Mouse (Mus musculus) MEL (cell line): ENCODE data around the gene H3f3a. TPM values are rescaled to one million over a fixed set of nuclear protein-coding genes. Genes with fewer than 3 reads are reported as not detected.

ENCODE experiments used
- DNase-seq: peaks from one replicate; pipeline ENCODE4 v3.0.0; 2011; ENCODE audit warnings: low read depth, low spot score
- H3K27ac ChIP-seq: 2 replicates; pipeline ENCODE4 v1.5.1; 2012; ENCODE audit warnings: low read depth, mild to moderate bottlenecking, control low read depth, low read length, moderate library complexity; ENCODE audit not compliant: control insufficient read depth
- H3K27me3 ChIP-seq, 2 experiments: fragments of 150-350 bp in 1 of 2; sonication (generic) in 1 of 2; 2 replicates each; pipeline ENCODE4 v1.6.1; 2012; ENCODE audit warnings: low read length in 2 of 2, mild to moderate bottlenecking in 2 of 2, improper control_type of control experiment in 1 of 2, moderate library complexity in 1 of 2; ENCODE audit not compliant: insufficient read depth in 2 of 2, control insufficient read depth in 1 of 2
- H3K36me3 ChIP-seq, 2 experiments: 2 replicates each; pipeline ENCODE4 v1.6.1; 2012 to 2014; ENCODE audit warnings: low read length in 2 of 2, improper control_type of control experiment in 1 of 2, inconsistent platforms in 1 of 2, mild to moderate bottlenecking in 1 of 2; ENCODE audit not compliant: insufficient read depth in 2 of 2, control insufficient read depth in 1 of 2
- H3K4me1 ChIP-seq, 2 experiments: fragments of 150-350 bp in 1 of 2; sonication (generic) in 1 of 2; 2 replicates each; pipeline ENCODE4 v1.6.1; 2012; ENCODE audit warnings: low read length in 2 of 2, improper control_type of control experiment in 1 of 2, mild to moderate bottlenecking in 1 of 2; ENCODE audit not compliant: insufficient read depth in 2 of 2, control insufficient read depth in 1 of 2
- H3K4me3 ChIP-seq, 2 experiments: fragments of 150-350 bp in 1 of 2; sonication (generic) in 1 of 2; 2 replicates each; pipeline ENCODE4 v1.5.1; 2012; ENCODE audit warnings: low read depth in 2 of 2, low read length in 2 of 2, mild to moderate bottlenecking in 2 of 2, moderate library complexity in 2 of 2, control low read depth in 1 of 2, improper control_type of control experiment in 1 of 2; ENCODE audit not compliant: control insufficient read depth in 1 of 2, insufficient read depth in 1 of 2
- H3K79me2 ChIP-seq: 2 replicates; pipeline ENCODE4 v1.6.1; 2012; ENCODE audit warnings: mild to moderate bottlenecking, low read length, moderate library complexity; ENCODE audit not compliant: control insufficient read depth, poor library complexity, insufficient read depth
- H3K9ac ChIP-seq: 2 replicates; pipeline ENCODE4 v1.6.1; 2012; ENCODE audit warnings: low read depth, mild to moderate bottlenecking, control low read depth, low read length, moderate library complexity; ENCODE audit not compliant: control insufficient read depth, poor library complexity, severe bottlenecking
- H3K9me3 ChIP-seq: fragments of 150-350 bp; sonication (generic); replicated peaks from 2 replicates; pipeline ENCODE4 v1.6.1; 2012; ENCODE audit warnings: mild to moderate bottlenecking, low read length, improper control_type of control experiment, moderate library complexity; ENCODE audit not compliant: insufficient read depth
- BHLHE40 ChIP-seq: IDR thresholded peaks from 2 replicates; pipeline ENCODE4 v1.6.1; 2012; ENCODE audit warnings: low read depth, mild to moderate bottlenecking, inconsistent platforms, low read length, improper control_type of control experiment, borderline replicate concordance
- ELF1 ChIP-seq: IDR thresholded peaks from 2 replicates; pipeline ENCODE4 v1.6.1; 2014; ENCODE audit warnings: low read depth, mild to moderate bottlenecking, inconsistent platforms, low read length, improper control_type of control experiment, moderate library complexity
- EP300 ChIP-seq, 2 experiments: IDR thresholded peaks; 2 replicates each; pipeline ENCODE4 v1.6.1; 2011; ENCODE audit warnings: improper control_type of control experiment in 2 of 2, low read length in 2 of 2, low read depth in 1 of 2, mild to moderate bottlenecking in 1 of 2
- ETS1 ChIP-seq: IDR thresholded peaks from 2 replicates; pipeline ENCODE4 v1.6.1; 2012; ENCODE audit warnings: low read depth, mild to moderate bottlenecking, inconsistent platforms, low read length, improper control_type of control experiment, moderate library complexity
- GABPA ChIP-seq: IDR thresholded peaks from 2 replicates; pipeline ENCODE4 v1.6.1; 2012; ENCODE audit warnings: low read depth, mild to moderate bottlenecking, inconsistent platforms, low read length, improper control_type of control experiment, moderate library complexity
- GATA1 ChIP-seq: IDR thresholded peaks from 2 replicates; pipeline ENCODE4 v1.6.1; 2011; ENCODE audit warnings: low read depth, low read length, improper control_type of control experiment
- HCFC1 ChIP-seq: IDR thresholded peaks from 2 replicates; pipeline ENCODE4 v1.6.1; 2012; ENCODE audit warnings: low read depth, mild to moderate bottlenecking, inconsistent platforms, low read length, improper control_type of control experiment, moderate library complexity
- JUND ChIP-seq: IDR thresholded peaks from 2 replicates; pipeline ENCODE4 v1.6.1; 2011; ENCODE audit warnings: low read depth, mild to moderate bottlenecking, improper control_type of control experiment, low read length
- KAT2A ChIP-seq: conservative IDR thresholded peaks from 2 replicates; pipeline ENCODE4 v1.6.1; 2012; ENCODE audit warnings: low read depth, low read length, improper control_type of control experiment, inconsistent platforms
- MAFK ChIP-seq: IDR thresholded peaks from 2 replicates; pipeline ENCODE4 v1.6.1; 2011; ENCODE audit warnings: low read depth, mild to moderate bottlenecking, low read length, improper control_type of control experiment, borderline replicate concordance
- MAX ChIP-seq: IDR thresholded peaks from 2 replicates; pipeline ENCODE4 v1.6.1; 2011; ENCODE audit warnings: low read length, improper control_type of control experiment
- MXI1 ChIP-seq: IDR thresholded peaks from 2 replicates; pipeline ENCODE4 v1.6.1; 2011; ENCODE audit warnings: mild to moderate bottlenecking, low read depth, low read length, improper control_type of control experiment
- MYB ChIP-seq: IDR thresholded peaks from 2 replicates; pipeline ENCODE4 v1.6.1; 2011; ENCODE audit warnings: mild to moderate bottlenecking, low read depth, low read length, improper control_type of control experiment
- MYC ChIP-seq: IDR thresholded peaks from 2 replicates; pipeline ENCODE4 v1.6.1; 2011; ENCODE audit warnings: low read depth, mild to moderate bottlenecking, low read length, improper control_type of control experiment, moderate library complexity
- NELFE ChIP-seq: IDR thresholded peaks from 2 replicates; pipeline ENCODE4 v1.6.1; 2011; ENCODE audit warnings: low read depth, low read length, improper control_type of control experiment
- POLR2AphosphoS2 ChIP-seq: IDR thresholded peaks from 2 replicates; pipeline ENCODE4 v1.6.1; 2011; ENCODE audit warnings: low read length, improper control_type of control experiment
- RAD21 ChIP-seq: IDR thresholded peaks from 2 replicates; pipeline ENCODE4 v1.6.1; 2011; ENCODE audit warnings: mild to moderate bottlenecking, low read depth, low read length, improper control_type of control experiment
- SIN3A ChIP-seq: IDR thresholded peaks from 2 replicates; pipeline ENCODE4 v1.6.1; 2012; ENCODE audit warnings: low read length, improper control_type of control experiment, inconsistent platforms
- SMC3 ChIP-seq: IDR thresholded peaks from 2 replicates; pipeline ENCODE4 v1.6.1; 2011; ENCODE audit warnings: low read depth, low read length, improper control_type of control experiment
- TAL1 ChIP-seq: IDR thresholded peaks from 2 replicates; pipeline ENCODE4 v1.6.1; 2012; ENCODE audit warnings: mild to moderate bottlenecking, inconsistent platforms, low read length, moderate library complexity, mixed read lengths
- TCF12 ChIP-seq: IDR thresholded peaks from 2 replicates; pipeline ENCODE4 v1.6.1; 2014; ENCODE audit warnings: low read depth, mild to moderate bottlenecking, inconsistent platforms, low read length, improper control_type of control experiment, moderate library complexity
- UBTF ChIP-seq: IDR thresholded peaks from 2 replicates; pipeline ENCODE4 v1.6.1; 2012; ENCODE audit warnings: low read depth, mild to moderate bottlenecking, inconsistent platforms, low read length, improper control_type of control experiment, moderate library complexity, borderline replicate concordance; ENCODE audit not compliant: insufficient read depth
- ZC3H11A ChIP-seq: IDR thresholded peaks from 2 replicates; pipeline ENCODE4 v1.6.1; 2012; ENCODE audit warnings: low read depth, mild to moderate bottlenecking, inconsistent platforms, low read length, improper control_type of control experiment
- ZMIZ1 ChIP-seq: IDR thresholded peaks from 2 replicates; pipeline ENCODE4 v1.6.1; 2012; ENCODE audit warnings: low read depth, mild to moderate bottlenecking, inconsistent platforms, low read length, improper control_type of control experiment, moderate library complexity
- ZNF384 ChIP-seq: IDR thresholded peaks from 2 replicates; pipeline ENCODE4 v1.6.1; 2012; ENCODE audit warnings: low read depth, mild to moderate bottlenecking, inconsistent platforms, low read length, improper control_type of control experiment
- polyA plus RNA-seq, 2 experiments: library from polyadenylated mRNA; stranded (reverse) in 1 of 2; unstranded in 1 of 2; fragments of >175 nt in 1 of 2; fragments of >200 nt in 1 of 2; gene quantifications; 2 replicates each; pipeline versions ENCODE4 v1.2.1 to v1.2.4; 2012; ENCODE audit warnings: low replicate concordance in 2 of 2, low read depth in 1 of 2; ENCODE audit not compliant: insufficient read length in 2 of 2, insufficient read depth in 1 of 2, missing spikeins in 1 of 2
- total RNA-seq: library from RNA; depleted of rRNA; stranded (reverse); fragments of 300-350 nt; gene quantifications from 2 replicates; pipeline ENCODE4 v1.2.3, GENCODE M21; 2012

H3f3a gene
- total and polyA plus RNA-seq, 3 experiments: 265 to 903 (median 574) TPM

DNA sequence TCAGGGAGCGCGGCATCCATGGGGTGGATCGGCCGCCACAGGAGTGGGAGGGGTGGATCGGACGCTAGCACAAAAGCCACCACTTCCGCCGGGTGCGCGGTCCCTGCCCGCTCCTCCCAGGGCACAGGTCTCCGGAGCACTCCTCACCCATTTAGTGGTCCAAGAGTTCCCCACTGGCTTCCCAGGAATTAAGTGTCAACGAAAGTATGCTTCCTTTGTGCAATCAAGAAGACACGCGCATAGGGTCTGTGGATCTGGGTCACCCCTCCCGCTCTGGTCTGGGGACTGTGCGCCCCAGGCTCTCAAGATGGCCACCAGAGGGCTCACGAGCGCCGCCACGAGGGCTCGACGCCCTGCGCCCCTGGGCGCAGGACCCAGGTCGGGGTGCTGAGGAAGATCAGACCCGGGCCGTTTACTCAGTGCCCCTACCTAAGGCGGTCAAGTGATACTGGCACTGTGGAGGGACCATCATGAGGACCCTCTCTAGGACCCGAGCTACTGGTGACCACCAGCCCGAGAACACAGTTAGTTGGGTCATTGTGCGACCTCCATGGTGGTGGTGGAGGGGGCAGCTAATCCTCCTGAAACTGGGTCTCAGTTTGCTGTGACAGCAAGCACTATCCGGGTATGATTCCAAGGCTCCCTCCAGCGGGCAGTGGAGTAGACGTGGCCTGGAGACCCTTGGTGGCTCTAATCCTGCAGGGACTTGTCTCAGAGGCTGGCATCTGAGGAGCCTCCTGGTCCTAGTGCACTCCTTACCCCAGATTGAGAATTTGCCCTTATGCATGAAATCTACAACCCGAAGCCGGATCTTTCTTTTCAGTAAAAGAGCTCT is 45.2 kb downstream of the H3f3a start (continued):
- no peak for TF ChIP-seq POLR2AphosphoS2
- TF ChIP-seq GATA1: no peak
- no peak for TF ChIP-seq MAFK
- TF ChIP-seq ELF1: 0 out of 2 replicates have a peak, but pooled peaks have one; percentile 13
- peak; percentile 62; the same call in 1 of the 2 replicates for TF ChIP-seq SIN3A

DNA sequence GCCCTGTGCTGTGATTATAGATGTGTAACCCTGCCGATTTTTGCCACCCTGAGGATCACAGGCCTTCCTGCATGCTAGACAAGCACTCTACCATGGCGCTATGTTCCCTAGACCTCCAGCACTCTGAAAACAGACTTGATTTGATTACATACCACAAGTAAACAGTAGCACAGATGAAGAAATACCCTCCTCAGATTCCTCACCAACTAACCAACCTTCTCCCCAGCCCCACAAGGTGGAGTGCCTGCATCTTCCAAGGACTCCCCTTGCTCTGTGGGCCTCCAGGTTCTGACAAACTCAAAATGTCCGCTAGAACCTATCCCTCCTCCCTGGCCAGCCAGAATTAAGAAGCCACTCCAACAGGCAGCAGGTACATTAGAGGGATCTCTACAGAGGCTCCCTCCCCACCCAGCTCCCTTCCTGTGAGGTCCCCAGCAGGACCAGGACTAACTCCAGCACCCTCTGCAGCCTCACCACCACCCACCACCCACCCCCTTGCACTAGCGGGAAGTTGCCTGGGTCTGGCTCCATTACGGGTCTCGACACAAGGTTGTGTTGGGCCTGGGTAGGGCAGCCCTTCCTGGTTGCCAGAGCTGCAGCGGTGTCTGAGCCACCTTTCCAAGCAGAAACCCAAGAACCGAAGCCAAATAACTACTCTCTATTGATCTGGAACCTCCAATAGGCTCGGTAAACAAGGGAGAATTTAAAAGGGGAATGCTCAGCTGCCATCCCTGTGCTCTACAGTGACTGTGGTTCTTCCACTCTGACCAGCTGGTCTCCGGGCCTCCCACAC is 46.0 kb downstream of the H3f3a start:
- Histone ChIP-seq H3K9me3 (no peaks in the 10 kb centered on the region), H3K9ac (peak overlapping the region; percentile 89), H3K4me1 (peaks cover 3 to 31% of the 10 kb centered on the region in 2 experiments), H3K36me3 (peaks cover 0 to 14% of the 10 kb centered on the region in 2 experiments; a peak in 2 of 4 replicates), H3K27me3 (no peaks in the 10 kb centered on the region), H3K27ac (peak overlapping the region; percentile 51), H3K4me3 (peak overlapping the region; percentile 74 to 81)
- TF ChIP-seq UBTF: 0 out of 2 replicates have a peak, but pooled peaks have one; percentile 1
- TF ChIP-seq MXI1: peak; percentile 40; the same call in 1 of the 2 replicates
- TF ChIP-seq MAFK: no peak
- TF ChIP-seq SMC3: no peak
- TF ChIP-seq JUND: no peak
- no peak for TF ChIP-seq KAT2A
- no peak for TF ChIP-seq ZC3H11A
- 0 out of 2 replicates have a peak, but pooled peaks have one; percentile 33 for TF ChIP-seq POLR2AphosphoS2
- TF ChIP-seq MAX: peak; percentile 38; the same call in 1 of the 2 replicates
- no peak; the same call in 1 of the 2 replicates for TF ChIP-seq ZMIZ1
- TF ChIP-seq GATA1: no peak
- no peak for TF ChIP-seq TCF12
- no peak for TF ChIP-seq MYB
- peak; percentile 19; the same call in 1 of the 2 replicates for TF ChIP-seq ELF1
- TF ChIP-seq ZNF384: no peak
- TF ChIP-seq HCFC1: peak; percentile 38; the same call in 1 of the 2 replicates
- no peak for TF ChIP-seq BHLHE40
- TF ChIP-seq NELFE: no peak
- TF ChIP-seq GABPA: no peak
- no peak for TF ChIP-seq MYC
- no peak for TF ChIP-seq ETS1
- no peak for TF ChIP-seq EP300 (IDR thresholded peaks at IDR 0.05; ENCODE audit: low read depth in 1 of 2, low read length in 2 of 2)
- no peak for TF ChIP-seq RAD21
- no peak for TF ChIP-seq TAL1
- TF ChIP-seq, all 39 proteins: peak for 6
- DNase-seq: peak; percentile 68
- H3K79me2 ChIP-seq: peaks cover 3% of the 10 kb centered on the region; the same call in 1 of the 2 replicates
